Mouse (Mus musculus): Measurements from ENCODE around the gene Fam98b.

DNA sequence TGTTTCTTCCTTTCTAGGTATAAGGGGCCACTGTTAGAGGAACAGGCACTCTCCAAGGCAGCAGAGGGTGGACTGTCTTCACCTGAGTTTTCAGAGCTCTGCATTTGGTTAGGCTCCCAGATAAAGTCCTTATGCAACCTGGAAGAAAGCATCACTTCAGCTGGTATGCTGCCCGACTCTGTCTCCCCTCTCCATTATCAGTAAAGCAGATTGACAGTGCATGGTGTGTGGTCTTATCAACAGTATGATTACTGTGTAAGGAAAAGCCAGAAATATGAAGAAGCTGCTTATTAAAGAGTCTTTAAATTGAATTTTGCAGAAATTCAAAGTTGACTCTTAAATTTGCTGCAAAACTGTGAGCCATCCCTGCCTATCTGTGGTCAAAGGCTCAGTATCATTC, 8.1 kb downstream of the Fam98b start:
- TF ChIP-seq CTCF (IDR thresholded peaks at IDR 0.05; ENCODE audit: low read depth, low read length), result no peak
- TF ChIP-seq POLR2A (IDR thresholded peaks at IDR 0.05; ENCODE audit: extremely low read depth, insufficient read depth, low read length), result no peak
